Mouse (Mus musculus): Measurements from ENCODE around the gene Zcchc17. TPM values are rescaled to one million over a fixed set of nuclear protein-coding genes. Genes with fewer than 3 reads are reported as not detected.

The Zcchc17 gene
- polyA plus RNA-seq, 1 experiment, result 17.1 TPM

GRCm38 (mm10) chr4:130319564-130319963 is 40.2 kb downstream of the Zcchc17 start:
- TF ChIP-seq POLR2A (IDR thresholded peaks at IDR 0.05; ENCODE audit: low read depth, low read length) (no peak), CTCF (IDR thresholded peaks at IDR 0.05; ENCODE audit: extremely low read depth, insufficient read length, insufficient replicate concordance, low read depth, low read length) (no peak)
- WGBS, result 82% methylated on average over 7 of the region's 7 CpGs
- Histone ChIP-seq H3K36me3 (ENCODE audit: control insufficient read depth, insufficient read depth, low read length) (peaks cover 39% of the 10 kb centered on the region), H3K27me3 (ENCODE audit: control insufficient read depth, insufficient read depth, low read length) (no peaks in the 10 kb centered on the region), H3K4me1 (ENCODE audit: control insufficient read depth, insufficient read depth, insufficient read length, low read length) (no peaks in the 10 kb centered on the region), H3K27ac (ENCODE audit: insufficient read depth, low read depth, low read length) (no peak overlapping the region), H3K4me3 (ENCODE audit: low read depth, low read length) (no peak overlapping the region)

GRCm38 (mm10) chr4:130318122-130318521 is 41.6 kb downstream of the Zcchc17 start:
- WGBS, result 80% methylated on average over 3 of the region's 3 CpGs
- no peak for TF ChIP-seq CTCF (IDR thresholded peaks at IDR 0.05; ENCODE audit: extremely low read depth, insufficient read length, insufficient replicate concordance, low read depth, low read length)
- no peak for TF ChIP-seq POLR2A (IDR thresholded peaks at IDR 0.05; ENCODE audit: low read depth, low read length)
- peaks cover 30% of the 10 kb centered on the region for H3K36me3 ChIP-seq (ENCODE audit: control insufficient read depth, insufficient read depth, low read length)

GRCm38 (mm10) chr4:130316691-130317090 is 43.1 kb downstream of the Zcchc17 start:
- WGBS, result 86% methylated on average over 10 of the region's 10 CpGs
- no peak overlapping the region for H3K27ac ChIP-seq (ENCODE audit: insufficient read depth, low read depth, low read length)
- peaks cover 22% of the 10 kb centered on the region for H3K36me3 ChIP-seq (ENCODE audit: control insufficient read depth, insufficient read depth, low read length)
- TF ChIP-seq POLR2A (IDR thresholded peaks at IDR 0.05; ENCODE audit: low read depth, low read length) (no peak), CTCF (IDR thresholded peaks at IDR 0.05; ENCODE audit: extremely low read depth, insufficient read length, insufficient replicate concordance, low read depth, low read length) (no peak)
- H3K4me1 ChIP-seq (ENCODE audit: control insufficient read depth, insufficient read depth, insufficient read length, low read length), result no peaks in the 10 kb centered on the region
- H3K27me3 ChIP-seq (ENCODE audit: control insufficient read depth, insufficient read depth, low read length), result no peaks in the 10 kb centered on the region
- no peak overlapping the region for H3K4me3 ChIP-seq (ENCODE audit: low read depth, low read length)

More at GRCm38 (mm10) chr4:130318122-130318521, 41.6 kb downstream of the Zcchc17 start:
- H3K27ac ChIP-seq (ENCODE audit: insufficient read depth, low read depth, low read length), result no peak overlapping the region
- H3K4me1 ChIP-seq (ENCODE audit: control insufficient read depth, insufficient read depth, insufficient read length, low read length), result no peaks in the 10 kb centered on the region
- no peaks in the 10 kb centered on the region for H3K27me3 ChIP-seq (ENCODE audit: control insufficient read depth, insufficient read depth, low read length)
- no peak overlapping the region for H3K4me3 ChIP-seq (ENCODE audit: low read depth, low read length)

- Histone ChIP-seq H3K4me1 (ENCODE audit: control insufficient read depth, insufficient read depth, insufficient read length, low read length) (no peaks in the 10 kb centered on the region), H3K27ac (ENCODE audit: insufficient read depth, low read depth, low read length) (no peak overlapping the region), H3K27me3 (ENCODE audit: control insufficient read depth, insufficient read depth, low read length) (no peaks in the 10 kb centered on the region), H3K36me3 (ENCODE audit: control insufficient read depth, insufficient read depth, low read length) (peaks cover 21% of the 10 kb centered on the region), H3K4me3 (ENCODE audit: low read depth, low read length) (no peak overlapping the region)
- TF ChIP-seq POLR2A (IDR thresholded peaks at IDR 0.05; ENCODE audit: low read depth, low read length) (no peak), CTCF (IDR thresholded peaks at IDR 0.05; ENCODE audit: extremely low read depth, insufficient read length, insufficient replicate concordance, low read depth, low read length) (no peak)
- 75% methylated on average over 13 of the region's 13 CpGs for WGBS
Observed at GRCm38 (mm10) chr4:130315771-130316527, 43.8 kb downstream of the Zcchc17 start.

GRCm38 (mm10) chr4:130313552-130313951 is 46.2 kb downstream of the Zcchc17 start:
- no peak for TF ChIP-seq POLR2A (IDR thresholded peaks at IDR 0.05; ENCODE audit: low read depth, low read length)
- TF ChIP-seq CTCF (IDR thresholded peaks at IDR 0.05; ENCODE audit: extremely low read depth, insufficient read length, insufficient replicate concordance, low read depth, low read length), result no peak
- peaks cover 10% of the 10 kb centered on the region for H3K27me3 ChIP-seq (ENCODE audit: control insufficient read depth, insufficient read depth, low read length)
- peaks cover 16% of the 10 kb centered on the region for H3K36me3 ChIP-seq (ENCODE audit: control insufficient read depth, insufficient read depth, low read length)
- H3K4me1 ChIP-seq (ENCODE audit: control insufficient read depth, insufficient read depth, insufficient read length, low read length), result peaks cover 3% of the 10 kb centered on the region
- 84% methylated on average over 4 of the region's 4 CpGs for WGBS
- no peak overlapping the region for H3K27ac ChIP-seq (ENCODE audit: insufficient read depth, low read depth, low read length)
- no peak overlapping the region for H3K4me3 ChIP-seq (ENCODE audit: low read depth, low read length)

GRCm38 (mm10) chr4:130312526-130312925 is 47.2 kb downstream of the Zcchc17 start:
- H3K27ac ChIP-seq (ENCODE audit: insufficient read depth, low read depth, low read length), result no peak overlapping the region
- H3K4me1 ChIP-seq (ENCODE audit: control insufficient read depth, insufficient read depth, insufficient read length, low read length), result peaks cover 13% of the 10 kb centered on the region
- TF ChIP-seq CTCF (IDR thresholded peaks at IDR 0.05; ENCODE audit: extremely low read depth, insufficient read length, insufficient replicate concordance, low read depth, low read length) (no peak), POLR2A (IDR thresholded peaks at IDR 0.05; ENCODE audit: low read depth, low read length) (no peak)
- peaks cover 16% of the 10 kb centered on the region for H3K27me3 ChIP-seq (ENCODE audit: control insufficient read depth, insufficient read depth, low read length)
- H3K36me3 ChIP-seq (ENCODE audit: control insufficient read depth, insufficient read depth, low read length), result peaks cover 12% of the 10 kb centered on the region
- no peak overlapping the region for H3K4me3 ChIP-seq (ENCODE audit: low read depth, low read length)
- 80% methylated on average over 3 of the region's 3 CpGs for WGBS

- H3K27me3 ChIP-seq (ENCODE audit: control insufficient read depth, insufficient read depth, low read length), result peaks cover 16% of the 10 kb centered on the region
- WGBS, result 79% methylated on average over 8 of the region's 8 CpGs
- TF ChIP-seq CTCF (IDR thresholded peaks at IDR 0.05; ENCODE audit: extremely low read depth, insufficient read length, insufficient replicate concordance, low read depth, low read length), result no peak
- TF ChIP-seq POLR2A (IDR thresholded peaks at IDR 0.05; ENCODE audit: low read depth, low read length), result no peak
- H3K36me3 ChIP-seq (ENCODE audit: control insufficient read depth, insufficient read depth, low read length), result 0 out of 2 replicates have a peak, but pooled peaks cover 1% of the 10 kb centered on the region
- no peak overlapping the region for H3K4me3 ChIP-seq (ENCODE audit: low read depth, low read length)
- H3K27ac ChIP-seq (ENCODE audit: insufficient read depth, low read depth, low read length), result no peak overlapping the region
- H3K4me1 ChIP-seq (ENCODE audit: control insufficient read depth, insufficient read depth, insufficient read length, low read length), result peaks cover 15% of the 10 kb centered on the region
Observed at GRCm38 (mm10) chr4:130309254-130309653, 50.5 kb downstream of the Zcchc17 start.

All from small intestine, adult 2 months (tissue).